Mouse (Mus musculus): ENCODE measurements around the gene Gm15127. TPM values are rescaled to one million over a fixed set of nuclear protein-coding genes. Genes with fewer than 3 reads are reported as not detected.
"Not testable (repeated sequence)": the region's sequence is repeated elsewhere in the genome, so short reads cannot be mapped to it uniquely, and the experiment has no call there.

Gene Gm15127
- total RNA-seq (2022) = not detected

GRCm38 (mm10) chrX:148663298-148663697 lies at the start of gene Gm15127:
Gm15127 (plus strand) TSS chrX:148663598.
- not testable (repeated sequence) for DNase-seq (ENCODE audit: low spot score)

DNA sequence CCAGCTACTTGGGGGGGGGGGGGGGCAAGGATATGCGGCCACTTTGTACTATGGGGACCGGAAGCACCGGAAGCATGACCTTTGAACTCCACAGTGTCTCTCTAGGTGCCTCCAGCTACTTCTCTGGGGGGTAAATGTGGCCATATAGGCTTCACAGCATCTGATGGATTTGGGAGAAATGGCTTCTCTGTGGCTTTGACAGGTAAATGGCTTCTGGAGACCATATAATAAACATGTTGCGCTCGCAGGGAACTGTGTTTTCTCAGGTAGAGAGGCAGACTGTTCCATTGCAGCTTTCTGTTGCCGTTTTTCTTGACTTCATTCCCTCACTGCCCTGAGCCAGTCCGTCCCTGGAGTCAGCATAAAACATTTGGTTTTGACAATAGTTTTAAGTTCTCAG lies 48.3 kb upstream of the Gm15127 start, which contains the start of gene Gm8334:
Gm8334 (minus strand) TSS at position 101 of the 400 bp plus-strand sequence.
- DNase-seq (ENCODE audit: low spot score) = not testable (repeated sequence)

- not testable (repeated sequence) for DNase-seq (ENCODE audit: low spot score)
Measured at GRCm38 (mm10) chrX:148676290-148676689, 12.9 kb downstream of the Gm15127 start.

Other genes with a start within 250 kb of the Gm15127 start
- not detected for gene Gm15114, start 174.6 kb upstream of the Gm15127 start, total RNA-seq (2022)
- gene Gm8334, start 48.4 kb upstream of the Gm15127 start, total RNA-seq (2022) = not detected
- not detected for gene Luzp4, start 194.0 kb downstream of the Gm15127 start, total RNA-seq (2022)